Mouse (Mus musculus): ENCODE data around the gene Olfr1513. TPM values are rescaled to one million over a fixed set of nuclear protein-coding genes. Genes with fewer than 3 reads are reported as not detected.
"Not testable (repeated sequence)": the region's sequence is repeated elsewhere in the genome, so short reads cannot be mapped to it uniquely, and the experiment has no call there.

The Olfr1513 gene
- not detected in 2 replicates for polyA plus RNA-seq (2012; rRNA removed)
- polyA plus RNA-seq (2014; fragmentation: Nextera tagmentation; extraction: Ambion mirVana) = not detected in 2 replicates

DNA sequence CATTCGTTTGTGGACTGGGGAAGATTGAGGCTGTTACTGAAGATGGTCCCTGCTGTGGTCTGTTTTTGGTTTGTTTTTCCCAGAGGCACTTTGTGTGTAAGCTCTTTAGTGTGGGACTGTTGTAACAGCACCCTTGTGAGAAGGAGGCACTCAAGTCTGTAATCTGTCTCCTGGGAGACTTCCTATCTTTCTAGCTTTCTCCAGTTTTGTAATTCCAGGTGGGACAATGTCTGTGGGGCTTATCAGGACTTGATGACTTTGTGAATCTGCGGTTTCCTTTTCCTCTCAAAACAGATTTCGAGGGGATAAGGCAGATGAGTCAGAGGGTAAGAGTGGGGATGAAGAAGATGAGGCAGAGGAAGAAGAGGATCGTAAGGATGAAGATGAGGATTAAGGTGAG lies at the start of gene Olfr1513:
Olfr1513 (minus strand) TSS at position 101 of the 400 bp plus-strand sequence.
- Histone ChIP-seq H3K9ac (ENCODE audit: low read depth, low read length, severe bottlenecking) (no peak within 1 kb of the TSS), H3K4me2 (replicated peaks; ENCODE audit: low read depth, low read length, severe bottlenecking) (no peak within 1 kb of the TSS), H3K27me3 (ENCODE audit: control insufficient read depth, insufficient read depth, low read length) (no peaks in the 10 kb centered on the region), H3K4me3 (replicated peaks; ENCODE audit: low read length) (no peak within 1 kb of the TSS), H3K4me1 (ENCODE audit: control insufficient read depth, insufficient read depth, low read length) (no peaks in the 10 kb centered on the region), H3K27ac (replicated peaks; ENCODE audit: low read depth, low read length) (no peak within 1 kb of the TSS), H3K36me3 (ENCODE audit: control insufficient read depth, insufficient read depth, low read length) (no peaks in the 10 kb centered on the region), H3K9me3 (ENCODE audit: control insufficient read depth, low read length) (no peaks in the 10 kb centered on the region)
- ATAC-seq (ENCODE audit: low FRiP score, low read depth) (no peak), DNase-seq (ENCODE audit: low spot score) (no peak)
- no peak for TF ChIP-seq POLR2A (IDR thresholded peaks at IDR 0.05; ENCODE audit: borderline replicate concordance, extremely low read depth, insufficient read depth, insufficient read length)
- 73% methylated on average over 4 of the region's 4 CpGs for WGBS

DNA sequence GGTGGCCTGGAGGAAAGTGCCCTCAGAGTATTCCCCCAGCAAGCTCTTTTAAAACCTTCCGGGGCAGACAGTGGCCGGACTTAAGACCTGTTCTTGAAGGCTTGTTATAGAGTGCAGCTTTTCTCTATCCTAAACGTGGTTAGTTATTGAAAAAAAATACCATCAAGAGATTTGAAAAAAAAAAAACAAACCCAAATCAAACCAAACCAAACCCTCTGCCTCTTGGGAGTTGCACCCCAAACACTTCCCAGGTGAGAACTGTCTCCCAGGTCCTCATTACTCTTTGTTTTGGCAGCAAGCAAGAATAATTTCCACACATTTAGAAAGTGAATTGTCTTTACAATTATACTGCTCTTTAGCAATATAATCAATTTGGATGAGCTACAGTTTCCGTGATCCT lies 41.1 kb upstream of the Olfr1513 start, which contains the start of gene Olfr1511:
Olfr1511 (minus strand) TSS at position 101 of the 400 bp plus-strand sequence.
- H3K36me3 ChIP-seq (ENCODE audit: control insufficient read depth, insufficient read depth, low read length) = no peaks in the 10 kb centered on the region
- H3K4me1 ChIP-seq (ENCODE audit: control insufficient read depth, insufficient read depth, low read length) = no peaks in the 10 kb centered on the region
- WGBS = 80% methylated on average over 4 of the region's 4 CpGs
- TF ChIP-seq POLR2A (IDR thresholded peaks at IDR 0.05; ENCODE audit: borderline replicate concordance, extremely low read depth, insufficient read depth, insufficient read length) = no peak
- DNase-seq (ENCODE audit: low spot score) (no peak), ATAC-seq (ENCODE audit: low FRiP score, low read depth) (no peak)
- no peak within 1 kb of the TSS for H3K9ac ChIP-seq (ENCODE audit: low read depth, low read length, severe bottlenecking)
- H3K4me2 ChIP-seq (replicated peaks; ENCODE audit: low read depth, low read length, severe bottlenecking) = no peak within 1 kb of the TSS
- no peaks in the 10 kb centered on the region for H3K27me3 ChIP-seq (ENCODE audit: control insufficient read depth, insufficient read depth, low read length)
- H3K9me3 ChIP-seq (ENCODE audit: control insufficient read depth, low read length) = no peaks in the 10 kb centered on the region
- H3K27ac ChIP-seq (replicated peaks; ENCODE audit: low read depth, low read length) = no peak within 1 kb of the TSS
- H3K4me3 ChIP-seq (replicated peaks; ENCODE audit: low read length) = no peak within 1 kb of the TSS

DNA sequence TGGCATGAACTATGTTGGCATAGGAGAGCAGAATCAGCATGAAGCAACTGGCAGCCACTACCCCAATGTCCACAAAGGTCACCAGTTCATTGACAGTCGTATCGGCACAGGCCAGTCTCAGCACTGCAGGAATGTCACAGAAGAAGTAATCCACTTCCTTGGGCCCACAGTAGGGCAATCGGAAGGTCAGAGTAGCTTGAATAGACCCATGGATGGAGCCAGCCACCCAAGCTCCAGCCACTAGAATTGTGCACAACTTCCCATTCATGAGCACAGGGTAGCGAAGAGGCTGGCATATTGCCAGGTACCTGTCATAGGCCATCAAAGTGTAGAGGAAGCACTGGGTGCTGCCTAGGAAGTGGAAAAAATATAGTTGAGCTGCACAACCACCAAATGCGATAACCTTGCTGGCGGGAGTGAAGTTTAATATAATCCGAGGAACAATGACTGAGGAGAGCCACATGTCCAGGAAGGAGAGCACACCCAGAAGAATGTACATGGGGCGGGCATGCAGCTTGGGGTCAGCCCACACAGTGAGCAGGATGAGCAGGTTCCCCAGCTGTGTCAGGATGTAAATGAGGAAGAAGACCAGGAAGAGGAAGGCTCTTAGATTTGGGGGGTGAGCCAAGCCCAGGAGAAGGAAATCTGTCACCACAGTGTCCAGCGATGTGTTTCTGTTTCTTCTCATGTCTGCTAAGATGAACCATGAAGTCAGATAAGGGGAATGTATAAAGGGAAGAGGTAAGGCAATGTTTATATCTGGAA lies 34.1 kb upstream of the Olfr1513 start:
- not testable (repeated sequence) for H3K4me2 ChIP-seq (replicated peaks; ENCODE audit: low read depth, low read length, severe bottlenecking); H3K9me3 ChIP-seq (ENCODE audit: control insufficient read depth, low read length); H3K27ac ChIP-seq (replicated peaks; ENCODE audit: low read depth, low read length); ATAC-seq (ENCODE audit: low FRiP score, low read depth); DNase-seq (ENCODE audit: low spot score); H3K4me1 ChIP-seq (ENCODE audit: control insufficient read depth, insufficient read depth, low read length); H3K27me3 ChIP-seq (ENCODE audit: control insufficient read depth, insufficient read depth, low read length); H3K36me3 ChIP-seq (ENCODE audit: control insufficient read depth, insufficient read depth, low read length); H3K9ac ChIP-seq (ENCODE audit: low read depth, low read length, severe bottlenecking); H3K4me3 ChIP-seq (replicated peaks; ENCODE audit: low read length)
- WGBS = 90% methylated on average over 9 of the region's 9 CpGs

DNA sequence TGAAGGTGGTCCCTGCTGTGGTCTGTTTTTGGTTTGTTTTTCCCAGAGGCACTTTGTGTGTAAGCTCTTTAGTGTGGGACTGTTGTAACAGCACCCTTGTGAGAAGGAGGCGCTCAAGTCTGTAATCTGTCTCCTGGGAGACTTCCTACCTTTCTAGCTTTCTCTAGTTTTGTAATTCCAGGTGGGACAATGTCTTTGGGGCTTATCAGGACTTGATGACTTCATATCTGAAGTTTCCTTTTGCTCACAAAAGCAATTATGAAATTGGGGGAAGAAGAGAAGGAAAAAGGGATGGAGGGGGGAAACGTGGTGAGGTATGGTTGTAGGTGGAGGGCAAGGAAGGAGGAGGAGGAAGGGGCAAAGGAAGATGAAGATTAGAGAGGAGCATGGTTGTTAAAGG lies 22.9 kb upstream of the Olfr1513 start, which contains the start of gene Olfr1512:
Olfr1512 (minus strand) TSS at position 101 of the 400 bp plus-strand sequence.
- Histone ChIP-seq H3K4me1 (ENCODE audit: control insufficient read depth, insufficient read depth, low read length) (no peaks in the 10 kb centered on the region), H3K27ac (replicated peaks; ENCODE audit: low read depth, low read length) (no peak within 1 kb of the TSS), H3K4me3 (replicated peaks; ENCODE audit: low read length) (no peak within 1 kb of the TSS), H3K36me3 (ENCODE audit: control insufficient read depth, insufficient read depth, low read length) (no peaks in the 10 kb centered on the region), H3K27me3 (ENCODE audit: control insufficient read depth, insufficient read depth, low read length) (no peaks in the 10 kb centered on the region), H3K4me2 (replicated peaks; ENCODE audit: low read depth, low read length, severe bottlenecking) (no peak within 1 kb of the TSS), H3K9ac (ENCODE audit: low read depth, low read length, severe bottlenecking) (no peak within 1 kb of the TSS), H3K9me3 (ENCODE audit: control insufficient read depth, low read length) (no peaks in the 10 kb centered on the region)
- no peak for DNase-seq (ENCODE audit: low spot score)
- no peak for ATAC-seq (ENCODE audit: low FRiP score, low read depth)
- 68% methylated on average over 2 of the region's 2 CpGs for WGBS
- TF ChIP-seq POLR2A (IDR thresholded peaks at IDR 0.05; ENCODE audit: borderline replicate concordance, extremely low read depth, insufficient read depth, insufficient read length) = no peak

DNA sequence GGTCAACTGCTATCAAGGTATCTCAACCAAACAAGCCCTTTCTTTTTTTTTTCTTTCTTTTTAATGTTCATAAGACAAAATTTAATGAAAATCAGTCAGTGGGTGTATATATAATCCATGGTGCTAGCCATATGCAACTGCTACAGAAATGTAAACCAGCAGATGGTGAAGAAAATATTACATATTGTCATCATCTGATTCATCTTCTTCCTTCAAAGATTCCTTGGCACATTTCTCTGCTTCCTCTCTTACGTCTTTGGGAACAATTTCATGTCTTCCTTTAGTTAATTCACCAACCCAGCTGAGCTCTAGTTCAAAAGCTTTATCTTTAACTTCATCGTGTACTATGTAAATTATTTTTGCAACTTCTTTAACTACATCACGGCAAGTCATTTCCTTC lies 12.5 kb upstream of the Olfr1513 start:
- ATAC-seq (ENCODE audit: low FRiP score, low read depth) (no peak), DNase-seq (ENCODE audit: low spot score) (no peak)
- 90% methylated on average over 3 of the region's 3 CpGs for WGBS
- Histone ChIP-seq H3K4me3 (replicated peaks; ENCODE audit: low read length) (no peak overlapping the region), H3K9me3 (ENCODE audit: control insufficient read depth, low read length) (no peaks in the 10 kb centered on the region), H3K27me3 (ENCODE audit: control insufficient read depth, insufficient read depth, low read length) (no peaks in the 10 kb centered on the region), H3K9ac (ENCODE audit: low read depth, low read length, severe bottlenecking) (no peak overlapping the region), H3K4me2 (replicated peaks; ENCODE audit: low read depth, low read length, severe bottlenecking) (no peak overlapping the region), H3K4me1 (ENCODE audit: control insufficient read depth, insufficient read depth, low read length) (no peaks in the 10 kb centered on the region), H3K36me3 (ENCODE audit: control insufficient read depth, insufficient read depth, low read length) (no peaks in the 10 kb centered on the region), H3K27ac (replicated peaks; ENCODE audit: low read depth, low read length) (no peak overlapping the region)
- TF ChIP-seq POLR2A (IDR thresholded peaks at IDR 0.05; ENCODE audit: borderline replicate concordance, extremely low read depth, insufficient read depth, insufficient read length) = no peak

Measured in limb, embryonic 14.5 days (tissue).